Mouse (Mus musculus): ENCODE data around the gene Ganab. TPM values are rescaled to one million over a fixed set of nuclear protein-coding genes. Genes with fewer than 3 reads are reported as not detected.

Gene Ganab
- polyA plus RNA-seq, 2 experiments: 33.7 to 48.7 TPM

DNA sequence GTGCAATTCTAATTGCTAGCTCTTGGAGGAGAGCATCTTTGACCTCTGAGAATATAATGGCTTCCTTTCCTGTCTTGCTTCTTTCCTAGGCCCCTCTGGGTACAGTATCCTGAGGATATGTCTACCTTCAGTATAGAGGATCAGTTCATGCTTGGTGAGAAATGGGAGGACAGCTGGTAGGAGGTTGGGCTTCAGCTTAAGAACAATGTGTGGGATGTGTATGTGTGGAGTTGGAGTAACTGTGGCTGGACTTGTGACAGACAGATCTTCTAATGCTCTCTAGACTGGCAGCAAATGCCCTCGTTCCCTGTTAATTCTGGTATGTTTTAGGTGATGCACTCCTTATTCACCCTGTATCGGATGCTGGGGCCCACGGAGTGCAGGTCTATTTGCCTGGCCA is 16.3 kb downstream of the Ganab start:
- WGBS (ENCODE audit: insufficient replicate concordance): 86% methylated on average over 3 of the region's 3 CpGs
- Histone ChIP-seq H3K4me3 (ENCODE audit: insufficient read depth in 1 of 2, low read depth in 2 of 2, low read length in 2 of 2) (no peak overlapping the region), H3K27ac (no peak overlapping the region), H3K36me3 (replicated peaks; ENCODE audit: control insufficient read depth, insufficient read depth, low read depth) (peaks cover 74% of the 10 kb centered on the region), H3K9me3 (ENCODE audit: control insufficient read depth, low read length) (no peaks in the 10 kb centered on the region), H3K4me1 (replicated peaks; ENCODE audit: control insufficient read depth in 2 of 2, insufficient read depth in 2 of 2, low read length in 1 of 2) (no peaks in the 10 kb centered on the region), H3K4me2 (ENCODE audit: low read depth) (no peak overlapping the region), H3K9ac (replicated peaks) (no peak overlapping the region), H3K27me3 (ENCODE audit: control insufficient read depth, insufficient read depth, low read length) (no peaks in the 10 kb centered on the region)
- ATAC-seq (ENCODE audit: insufficient read depth): no peak
- no peak for DNase-seq (ENCODE audit: low read depth in 3 of 3, low spot score in 3 of 3)
- TF ChIP-seq EP300 (IDR thresholded peaks at IDR 0.05; ENCODE audit: low read depth) (no peak), CTCF (IDR thresholded peaks at IDR 0.05; ENCODE audit: low read depth) (no peak)

- no peak for DNase-seq (ENCODE audit: low read depth in 3 of 3, low spot score in 3 of 3)
- Histone ChIP-seq H3K27ac (no peak overlapping the region), H3K9ac (replicated peaks) (no peak overlapping the region), H3K4me1 (replicated peaks; ENCODE audit: control insufficient read depth in 2 of 2, insufficient read depth in 2 of 2, low read length in 1 of 2) (peaks cover 17 to 19% of the 10 kb centered on the region in 2 experiments), H3K4me3 (ENCODE audit: insufficient read depth in 1 of 2, low read depth in 2 of 2, low read length in 2 of 2) (no peak overlapping the region), H3K27me3 (ENCODE audit: control insufficient read depth, insufficient read depth, low read length) (no peaks in the 10 kb centered on the region), H3K4me2 (ENCODE audit: low read depth) (no peak overlapping the region), H3K36me3 (replicated peaks; ENCODE audit: control insufficient read depth, insufficient read depth, low read depth) (peaks cover 30% of the 10 kb centered on the region), H3K9me3 (ENCODE audit: control insufficient read depth, low read length) (no peaks in the 10 kb centered on the region)
- ATAC-seq (ENCODE audit: insufficient read depth): no peak
- 68% methylated on average over 3 of the region's 3 CpGs for WGBS (ENCODE audit: insufficient replicate concordance)
- no peak for TF ChIP-seq CTCF (IDR thresholded peaks at IDR 0.05; ENCODE audit: low read depth)
- no peak for TF ChIP-seq EP300 (IDR thresholded peaks at IDR 0.05; ENCODE audit: low read depth)
Observed at GRCm38 (mm10) chr19:8919000-8919399, 21.1 kb downstream of the Ganab start.

DNA sequence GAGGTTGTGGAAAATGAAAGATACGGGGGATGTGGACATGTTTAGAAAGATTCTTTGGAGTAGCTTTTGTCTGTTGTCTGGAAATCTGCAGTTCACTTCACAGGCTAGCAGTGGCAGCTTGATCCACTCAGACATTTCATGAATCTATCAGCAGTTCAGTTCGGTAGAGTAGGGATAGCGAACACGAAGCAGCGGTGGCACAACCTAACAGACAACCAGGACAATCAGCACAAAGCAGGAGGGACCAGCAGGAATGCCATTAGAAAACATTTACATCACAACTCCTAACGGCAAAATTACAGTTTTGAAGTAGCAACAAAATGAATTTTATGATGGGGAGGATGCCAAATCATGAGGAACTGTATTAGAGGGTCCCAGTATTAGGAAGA is 21.8 kb downstream of the Ganab start:
- Histone ChIP-seq H3K4me3 (ENCODE audit: insufficient read depth in 1 of 2, low read depth in 2 of 2, low read length in 2 of 2) (peak overlapping the region; percentile 85 to 94), H3K9ac (replicated peaks) (peak overlapping the region; percentile 75), H3K4me1 (replicated peaks; ENCODE audit: control insufficient read depth in 2 of 2, insufficient read depth in 2 of 2, low read length in 1 of 2) (peaks cover 17 to 19% of the 10 kb centered on the region in 2 experiments), H3K27ac (peak overlapping the region; percentile 92), H3K9me3 (ENCODE audit: control insufficient read depth, low read length) (no peaks in the 10 kb centered on the region), H3K36me3 (replicated peaks; ENCODE audit: control insufficient read depth, insufficient read depth, low read depth) (peaks cover 23% of the 10 kb centered on the region), H3K4me2 (ENCODE audit: low read depth) (peak overlapping the region; percentile 98), H3K27me3 (ENCODE audit: control insufficient read depth, insufficient read depth, low read length) (no peaks in the 10 kb centered on the region)
- no peak for DNase-seq (ENCODE audit: low read depth in 3 of 3, low spot score in 3 of 3)
- TF ChIP-seq EP300 (IDR thresholded peaks at IDR 0.05; ENCODE audit: low read depth) (no peak), CTCF (IDR thresholded peaks at IDR 0.05; ENCODE audit: low read depth) (no peak)
- no peak for ATAC-seq (ENCODE audit: insufficient read depth)
- WGBS (ENCODE audit: insufficient replicate concordance): 67% methylated on average over 6 of the region's 6 CpGs

DNA sequence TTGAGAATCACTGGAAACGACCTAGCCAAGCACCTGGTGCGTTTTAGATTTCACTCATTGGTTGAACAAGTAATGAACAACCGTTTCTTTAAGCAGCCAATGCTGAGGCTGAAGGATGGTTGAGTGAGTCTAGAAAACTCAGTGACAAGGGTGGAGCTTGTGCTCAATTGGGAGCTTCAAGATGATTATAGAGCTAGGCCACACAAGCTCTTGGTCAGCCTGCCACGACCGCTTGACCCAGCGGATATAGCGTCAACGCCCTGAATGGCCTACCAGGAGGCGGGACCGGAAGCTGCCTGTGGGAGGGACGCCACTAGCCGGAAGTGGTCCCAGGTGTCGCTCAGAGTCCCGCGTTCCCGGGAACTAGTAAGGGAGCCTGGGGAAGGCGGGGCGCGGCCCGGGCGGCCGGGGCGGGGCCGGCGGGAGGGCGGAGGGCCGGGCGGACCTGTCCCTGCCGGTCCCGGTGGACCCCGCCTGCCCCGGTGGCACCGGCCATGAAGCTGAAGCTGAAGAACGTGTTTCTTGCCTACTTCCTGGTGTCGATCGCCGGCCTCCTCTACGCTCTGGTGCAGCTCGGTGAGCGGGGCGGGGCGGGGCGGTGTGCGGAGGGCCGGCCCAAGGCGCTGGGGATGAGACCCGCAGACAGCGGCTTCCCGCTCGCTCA is 22.3 kb downstream of the Ganab start, which contains the start of gene B3gat3:
B3gat3 (plus strand) TSS at position 302 of the 664 bp plus-strand sequence.
- Histone ChIP-seq H3K27ac (peak within 1 kb of the TSS; percentile 92), H3K9ac (replicated peaks) (peak within 1 kb of the TSS; percentile 75), H3K4me3 (ENCODE audit: insufficient read depth in 1 of 2, low read depth in 2 of 2, low read length in 2 of 2) (peak within 1 kb of the TSS; percentile 85 to 94), H3K9me3 (ENCODE audit: control insufficient read depth, low read length) (no peaks in the 10 kb centered on the region), H3K4me1 (replicated peaks; ENCODE audit: control insufficient read depth in 2 of 2, insufficient read depth in 2 of 2, low read length in 1 of 2) (peaks cover 17 to 19% of the 10 kb centered on the region in 2 experiments), H3K36me3 (replicated peaks; ENCODE audit: control insufficient read depth, insufficient read depth, low read depth) (peaks cover 18% of the 10 kb centered on the region), H3K27me3 (ENCODE audit: control insufficient read depth, insufficient read depth, low read length) (no peaks in the 10 kb centered on the region), H3K4me2 (ENCODE audit: low read depth) (peak within 1 kb of the TSS; percentile 98)
- peak; percentile 95 for ATAC-seq (ENCODE audit: insufficient read depth)
- peak; percentile 81 to 82 (median 81) for DNase-seq (ENCODE audit: low read depth in 3 of 3, low spot score in 3 of 3)
- no peak for TF ChIP-seq CTCF (IDR thresholded peaks at IDR 0.05; ENCODE audit: low read depth)
- TF ChIP-seq EP300 (IDR thresholded peaks at IDR 0.05; ENCODE audit: low read depth): no peak
- WGBS (ENCODE audit: insufficient replicate concordance): 1% methylated on average over 49 of the region's 50 CpGs

GRCm38 (mm10) chr19:8920836-8921291 is 23.0 kb downstream of the Ganab start:
- 3% methylated on average over 6 of the region's 6 CpGs for WGBS (ENCODE audit: insufficient replicate concordance)

More at GRCm38 (mm10) chr19:8920836-8921291, 23.0 kb downstream of the Ganab start:
- peak overlapping the region; percentile 85 to 94 for H3K4me3 ChIP-seq (ENCODE audit: insufficient read depth in 1 of 2, low read depth in 2 of 2, low read length in 2 of 2)
- no peak for TF ChIP-seq EP300 (IDR thresholded peaks at IDR 0.05; ENCODE audit: low read depth)
- TF ChIP-seq CTCF (IDR thresholded peaks at IDR 0.05; ENCODE audit: low read depth): no peak
- no peaks in the 10 kb centered on the region for H3K9me3 ChIP-seq (ENCODE audit: control insufficient read depth, low read length)
- DNase-seq (ENCODE audit: low read depth in 3 of 3, low spot score in 3 of 3): peak; percentile 65 to 70 (median 68)
- no peak for ATAC-seq (ENCODE audit: insufficient read depth)
- peak overlapping the region; percentile 98 for H3K4me2 ChIP-seq (ENCODE audit: low read depth)
- H3K4me1 ChIP-seq (replicated peaks; ENCODE audit: control insufficient read depth in 2 of 2, insufficient read depth in 2 of 2, low read length in 1 of 2): peaks cover 17 to 19% of the 10 kb centered on the region in 2 experiments
- H3K27me3 ChIP-seq (ENCODE audit: control insufficient read depth, insufficient read depth, low read length): no peaks in the 10 kb centered on the region
- peak overlapping the region; percentile 75 for H3K9ac ChIP-seq (replicated peaks)
- peaks cover 11% of the 10 kb centered on the region for H3K36me3 ChIP-seq (replicated peaks; ENCODE audit: control insufficient read depth, insufficient read depth, low read depth)
- peak overlapping the region; percentile 92 for H3K27ac ChIP-seq
